Mouse (Mus musculus) Muller cell, postnatal 12 days (primary cell): ENCODE results near the gene Chit1.

Source experiments
- DNase-seq: peaks from one replicate; pipeline ENCODE4 v3.0.0-alpha.2; 2015; ENCODE audit errors: inconsistent ontology term

The Chit1 gene

GRCm38 (mm10) chr1:134142363-134142794, 31.3 kb downstream of the Chit1 start:
- no peak for DNase-seq

DNA sequence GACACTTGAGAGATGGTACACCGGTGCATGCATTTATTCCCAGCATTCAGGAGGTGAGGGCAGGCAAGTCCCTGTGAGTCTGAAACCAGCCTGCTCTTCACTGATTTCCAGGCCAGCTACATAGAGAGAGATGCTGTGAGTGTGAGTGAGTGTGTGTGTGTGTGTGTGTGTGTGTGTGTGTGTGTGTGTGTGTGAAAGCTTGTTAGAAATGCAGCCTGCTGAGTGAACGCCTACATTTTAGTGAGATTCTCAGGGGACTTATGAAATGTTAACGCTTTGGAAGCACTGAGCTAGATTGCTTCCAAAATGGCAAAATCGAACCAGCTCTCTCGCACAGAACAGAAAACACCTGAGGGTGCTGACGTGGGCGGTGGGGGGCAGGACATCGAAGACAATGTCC, 35.0 kb downstream of the Chit1 start:
- DNase-seq, result no peak

- no peak for DNase-seq
Observed at GRCm38 (mm10) chr1:134150076-134150475, 39.0 kb downstream of the Chit1 start.

DNA sequence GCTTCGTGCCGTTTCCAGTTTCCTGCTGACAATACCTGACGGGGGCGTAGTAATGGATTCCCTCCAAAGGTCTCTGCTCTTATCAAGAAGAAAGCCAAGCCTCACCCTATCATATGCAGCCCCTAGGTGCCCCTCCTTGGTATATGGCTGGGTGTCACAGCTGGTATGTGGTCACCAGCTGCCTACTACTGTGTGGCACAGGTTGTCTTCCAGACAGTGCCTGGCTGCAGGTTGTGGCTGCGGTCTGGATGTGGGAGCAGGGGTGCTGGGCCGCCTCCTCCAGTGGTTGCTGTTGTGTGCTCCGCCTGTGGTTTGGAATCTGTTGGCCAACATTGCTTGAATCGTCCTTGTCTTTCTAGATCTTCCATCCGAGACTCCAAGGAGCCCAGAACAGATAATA, 39.7 kb downstream of the Chit1 start:
- DNase-seq, result no peak

DNA sequence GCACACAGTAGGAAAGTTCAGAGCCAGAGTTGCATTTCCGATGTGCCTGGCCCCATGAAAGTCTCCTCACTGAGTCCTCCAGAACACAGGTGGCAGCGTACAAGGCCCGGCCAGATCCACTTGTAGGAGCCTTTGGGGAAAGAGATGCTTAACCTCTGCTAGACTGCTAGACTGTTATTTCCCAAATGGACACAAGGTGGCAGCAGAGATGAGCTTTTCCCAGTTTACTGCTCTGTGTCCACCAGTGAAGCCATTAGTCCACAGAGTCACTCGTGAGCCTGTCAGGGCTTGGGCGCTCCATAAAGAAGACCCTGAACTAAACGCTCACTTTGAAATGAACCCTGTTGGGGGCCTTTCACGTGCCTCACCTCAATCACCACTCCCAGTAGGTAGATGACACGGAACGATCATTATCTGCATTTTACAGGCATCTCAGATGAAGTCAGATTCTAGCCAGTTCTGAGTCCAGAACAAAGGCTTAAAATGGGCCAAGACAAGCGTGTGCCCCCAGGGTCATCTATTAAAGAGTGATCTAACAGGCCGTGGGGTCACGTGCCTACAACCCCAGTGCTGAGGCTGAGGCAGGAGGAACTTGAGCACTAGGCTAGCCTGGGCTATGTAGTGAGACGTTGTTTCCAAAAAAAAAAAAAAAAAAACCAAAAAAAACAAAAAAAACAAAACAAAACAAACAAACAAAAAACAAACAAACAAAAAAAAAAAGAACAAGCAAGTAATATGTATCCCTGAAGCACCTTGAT, 40.8 kb downstream of the Chit1 start:
- peak; percentile 87 for DNase-seq

DNA sequence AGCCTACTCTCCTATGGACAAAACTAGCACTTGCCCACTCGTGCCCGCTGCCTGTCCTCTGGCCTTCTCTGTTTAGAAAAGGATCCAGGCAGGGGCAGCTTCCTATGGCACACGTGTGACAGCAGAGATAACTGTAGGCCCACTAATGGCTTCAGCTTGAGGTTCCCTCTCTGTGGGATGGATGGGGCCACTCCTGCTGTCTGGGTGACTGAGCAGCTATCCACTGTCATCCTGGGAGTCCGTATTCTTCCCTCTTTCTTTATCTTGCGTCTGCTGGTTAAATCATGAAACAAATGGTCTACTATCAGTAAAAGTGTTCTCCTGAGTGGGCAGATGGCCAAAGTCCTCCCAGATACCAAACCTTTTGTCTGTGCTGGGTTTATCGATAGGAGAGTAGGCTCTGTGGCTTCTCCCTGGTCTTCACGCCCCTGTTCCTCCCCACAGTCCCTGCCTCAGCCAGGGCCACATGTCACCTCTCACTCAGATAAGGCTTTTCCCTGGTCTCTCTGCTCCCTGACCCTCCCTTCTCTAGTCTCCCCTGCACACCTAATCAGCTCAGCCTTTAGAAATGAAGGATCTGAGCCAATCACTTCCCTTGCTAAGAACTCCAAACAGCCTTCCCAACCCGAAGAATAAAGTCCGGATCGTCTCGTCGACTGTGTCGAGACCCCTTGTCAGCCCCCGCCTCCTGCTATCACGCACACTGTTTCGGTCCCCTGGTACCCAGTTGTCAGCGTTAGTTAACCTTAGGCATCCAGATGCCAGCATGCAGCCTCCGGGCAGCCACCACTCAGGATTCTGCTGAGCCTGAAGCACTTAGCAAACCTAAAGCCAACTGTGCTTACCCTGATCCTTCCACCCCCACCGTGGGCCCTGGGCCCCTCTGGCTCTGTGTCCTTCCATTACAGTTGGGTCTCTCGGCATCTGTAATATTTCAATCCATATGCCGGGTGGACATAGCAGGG, 41.9 kb downstream of the Chit1 start:
- DNase-seq, result no peak

GRCm38 (mm10) chr1:134154121-134154520, 43.1 kb downstream of the Chit1 start:
- no peak for DNase-seq

GRCm38 (mm10) chr1:134154655-134155054, 43.6 kb downstream of the Chit1 start:
- no peak for DNase-seq

GRCm38 (mm10) chr1:134160404-134160803, 49.4 kb downstream of the Chit1 start:
- no peak for DNase-seq

GRCm38 (mm10) chr1:134161399-134161798, 50.4 kb downstream of the Chit1 start:
- no peak for DNase-seq

GRCm38 (mm10) chr1:134162510-134163225, 51.6 kb downstream of the Chit1 start:
- no peak for DNase-seq

GRCm38 (mm10) chr1:134163476-134163875, 52.4 kb downstream of the Chit1 start:
- no peak for DNase-seq

- no peak for DNase-seq
Observed at GRCm38 (mm10) chr1:134164454-134164853, 53.4 kb downstream of the Chit1 start.

DNA sequence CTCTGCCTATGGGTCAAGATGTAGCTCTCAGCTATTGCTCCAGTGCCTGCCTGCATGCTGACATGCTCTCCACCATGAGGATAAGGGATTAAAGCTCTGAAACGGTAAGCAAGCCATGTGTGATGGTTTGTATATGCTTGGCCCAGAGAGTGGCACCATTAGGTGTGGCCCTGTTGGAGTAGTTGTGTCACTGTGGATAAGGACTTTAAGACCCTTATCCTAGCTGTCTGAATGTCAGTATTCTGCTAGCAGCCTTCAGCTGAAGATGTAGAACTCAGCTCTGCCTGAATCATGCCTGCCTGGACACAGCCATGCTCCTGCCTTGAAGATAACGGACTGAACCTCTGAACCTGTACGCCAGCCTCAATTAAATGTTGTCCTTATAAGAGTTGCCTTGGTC, 55.5 kb downstream of the Chit1 start:
- DNase-seq, result no peak

DNA sequence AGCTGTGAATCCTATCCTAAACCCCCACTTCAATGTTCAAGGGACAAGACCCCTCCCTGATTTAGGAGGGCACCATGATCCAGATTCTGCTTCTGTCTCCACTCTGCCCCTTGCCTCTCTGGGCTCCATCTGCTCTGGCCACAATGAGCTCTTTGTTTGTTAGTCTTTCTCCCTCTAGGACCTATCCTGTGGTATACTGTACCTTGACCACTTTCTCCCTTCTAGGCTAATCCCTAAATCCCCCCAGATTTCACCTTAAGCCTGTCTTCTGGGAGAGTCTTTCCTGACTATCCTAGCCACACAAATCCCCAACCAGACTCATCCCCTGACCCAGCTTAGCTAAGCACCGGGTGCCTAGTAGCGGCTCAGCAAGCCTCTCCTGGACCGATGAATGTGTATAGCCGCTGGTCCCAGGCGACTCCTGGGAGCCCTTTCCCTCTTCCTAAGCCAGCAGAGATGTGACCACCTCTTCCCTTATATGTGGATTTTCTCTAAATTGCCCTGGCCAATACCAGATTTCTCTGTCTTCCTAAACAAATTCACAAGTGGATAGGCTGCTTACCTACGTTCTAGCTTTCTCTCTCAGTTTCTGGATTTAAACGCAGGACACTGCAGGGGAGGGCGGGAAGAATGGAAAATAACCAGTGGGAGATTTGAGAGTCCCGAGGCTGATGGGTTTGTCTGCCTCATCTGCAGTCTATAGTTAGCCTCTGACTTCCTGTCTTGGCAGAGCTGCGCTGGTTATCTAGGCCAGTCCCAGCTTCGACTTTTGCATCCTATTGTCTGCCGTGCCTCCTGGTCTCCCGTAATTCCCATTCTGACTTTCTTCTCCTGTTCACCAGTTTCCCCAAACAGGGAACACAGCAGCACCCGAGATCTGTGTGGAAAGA, 56.6 kb downstream of the Chit1 start:
- DNase-seq, result no peak

GRCm38 (mm10) chr1:134168567-134168966, 57.5 kb downstream of the Chit1 start:
- DNase-seq, result no peak

DNA sequence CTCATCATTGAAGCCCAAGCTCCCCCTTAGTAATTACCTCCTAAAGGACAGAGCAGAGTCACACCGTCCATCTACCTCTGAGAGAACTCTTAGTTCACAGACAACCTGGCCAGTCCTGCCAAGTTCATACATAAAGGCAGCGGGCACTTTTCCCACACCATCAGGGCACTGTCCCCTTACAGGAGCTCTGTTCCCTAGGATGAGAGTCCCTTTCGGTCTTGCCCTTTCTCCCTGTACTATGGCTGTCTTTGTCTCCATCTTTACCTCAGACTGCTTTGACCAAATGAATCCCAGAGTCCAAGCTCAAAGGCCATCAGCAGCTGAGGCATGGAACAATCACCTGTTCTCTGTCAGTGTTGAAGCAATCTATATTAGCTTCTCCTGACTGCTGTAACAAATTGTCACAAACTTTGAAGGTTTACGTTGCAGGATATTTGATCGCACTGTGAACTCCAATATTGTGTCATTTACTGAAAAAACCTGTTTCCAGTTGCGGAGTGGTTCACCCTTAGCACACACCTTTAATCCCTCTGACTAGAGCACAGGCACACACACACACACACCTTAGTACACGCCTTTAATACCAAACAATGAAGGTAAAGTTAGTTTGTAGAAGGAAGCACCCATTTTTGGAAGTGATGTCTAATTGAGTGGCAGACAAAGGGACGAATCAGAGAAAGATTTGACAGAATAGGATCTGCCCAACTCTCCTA, 58.1 kb downstream of the Chit1 start:
- no peak for DNase-seq

- DNase-seq, result no peak
Observed at GRCm38 (mm10) chr1:134173081-134173480, 62.0 kb downstream of the Chit1 start.

DNA sequence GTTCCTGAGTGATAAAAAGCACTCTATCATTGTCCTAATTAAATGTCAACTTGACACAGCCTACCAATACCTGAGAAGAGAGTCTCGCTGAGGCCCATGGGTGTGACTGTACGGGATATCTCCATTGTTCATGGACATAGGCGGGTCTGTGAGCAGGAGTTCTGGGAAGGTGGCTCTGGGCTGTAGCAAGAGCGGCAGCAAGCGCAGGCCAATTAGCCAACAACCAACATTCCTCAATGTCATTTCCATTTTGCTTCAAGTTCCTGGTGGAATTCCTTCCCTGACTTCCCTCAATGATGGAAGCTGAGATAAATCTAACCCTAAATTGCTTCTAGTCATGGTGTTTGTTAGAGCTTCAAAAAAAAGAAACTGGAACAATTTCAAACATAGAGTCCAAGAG, 66.9 kb downstream of the Chit1 start:
- DNase-seq, result peak; percentile 67

DNA sequence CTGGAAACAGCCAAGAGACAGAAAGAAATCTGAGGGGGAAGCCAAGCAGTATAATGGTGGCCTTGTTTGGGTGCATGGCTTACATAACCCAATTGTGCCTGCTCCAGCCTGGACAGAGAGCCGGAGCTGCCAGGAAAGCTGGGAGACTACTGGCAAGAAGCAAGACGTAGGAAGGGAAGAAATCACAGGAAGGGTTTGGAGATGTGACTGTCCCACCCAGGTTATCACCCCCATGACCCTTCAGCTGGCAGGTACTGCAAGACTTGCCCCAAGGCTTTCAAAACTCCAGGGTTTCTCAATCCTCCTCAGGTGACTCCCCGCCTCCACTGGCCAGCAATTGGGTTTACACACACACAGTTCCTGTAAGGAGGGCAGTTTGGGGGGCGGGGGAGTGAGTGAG, 71.0 kb downstream of the Chit1 start, which contains the start of gene Chil1:
Chil1 (plus strand) TSS at position 152 of the 400 bp plus-strand sequence.
- DNase-seq, result no peak
